Mouse (Mus musculus) hindbrain, postnatal 0 days (tissue): ENCODE results near the gene Ptpru. TPM values are rescaled to one million over a fixed set of nuclear protein-coding genes. Genes with fewer than 3 reads are reported as not detected.

Experiments
- ATAC-seq: fragments of 200-750 bp; cut with Nextera tagmentation; 2 replicates; pipeline ENCODE4 v1.8.0; 2017; ENCODE audit warnings: mild to moderate bottlenecking, moderate TSS enrichment, moderate library complexity
- DNase-seq: peaks from one replicate; pipeline ENCODE4 v3.0.0-alpha.2; 2015; ENCODE audit warnings: low spot score
- H3K27ac ChIP-seq: fragments of 300-500 bp; sonication (generic); 2 replicates; pipeline ENCODE4 v1.5.1; 2014; ENCODE audit warnings: mild to moderate bottlenecking
- H3K27me3 ChIP-seq: fragments of 300-500 bp; sonication (generic); 2 replicates; pipeline ENCODE4 v1.6.1; 2014; ENCODE audit warnings: low read length, mixed read lengths; ENCODE audit not compliant: insufficient read depth
- H3K36me3 ChIP-seq: fragments of 300-500 bp; sonication (generic); 2 replicates; pipeline ENCODE4 v1.6.1; 2014; ENCODE audit warnings: low read length, mixed read lengths; ENCODE audit not compliant: insufficient read depth
- H3K4me1 ChIP-seq: fragments of 300-500 bp; sonication (generic); 2 replicates; pipeline ENCODE4 v1.6.1; 2014; ENCODE audit warnings: antibody characterized with exemption, low read length, mixed read lengths; ENCODE audit not compliant: insufficient read depth
- H3K4me2 ChIP-seq: fragments of 300-500 bp; sonication (generic); 2 replicates; pipeline ENCODE4 v1.6.1; 2014; ENCODE audit warnings: low read depth, mild to moderate bottlenecking, low read length, moderate library complexity, mixed read lengths
- H3K4me3 ChIP-seq: fragments of 300-500 bp; sonication (generic); 2 replicates; pipeline ENCODE4 v1.5.1; 2014; ENCODE audit warnings: low read length
- H3K9ac ChIP-seq: fragments of 300-500 bp; sonication (generic); replicated peaks from 2 replicates; pipeline ENCODE4 v1.6.1; 2014; ENCODE audit warnings: mild to moderate bottlenecking, low read length, moderate library complexity, mixed read lengths
- H3K9me3 ChIP-seq: fragments of 300-500 bp; sonication (generic); 2 replicates; pipeline ENCODE4 v1.6.1; 2016; ENCODE audit warnings: low read length, mixed read lengths
- CTCF ChIP-seq: IDR thresholded peaks from 2 replicates; pipeline ENCODE4 v1.5.1; 2016; ENCODE audit warnings: antibody characterized with exemption, control low read depth, low read depth
- WGBS: fragments of 180-500 bp; shearing (Covaris S2); extraction: QIAGEN DNeasy Blood & Tissue Kit; methylation state at CpG from one replicate; pipeline ENCODE4 v1.1.7; 2014; 5-methylcytosine and 5-hydroxymethylcytosine counted together
- polyA plus RNA-seq: library from polyadenylated mRNA; unstranded; fragments of >200 nt; fragmentation: Nextera tagmentation; extraction: Ambion mirVana; gene quantifications from 2 replicates; pipeline ENCODE4 v1.2.1, GENCODE M21; 2015
- total RNA-seq: library from RNA; depleted of rRNA; stranded (reverse); fragments of >200 nt; gene quantifications from 2 replicates; pipeline ENCODE4 v1.2.3, GENCODE M21; 2014

Gene Ptpru
- total and polyA plus RNA-seq, 2 experiments from 2014 or later = 20.0 to 35.9 TPM

DNA sequence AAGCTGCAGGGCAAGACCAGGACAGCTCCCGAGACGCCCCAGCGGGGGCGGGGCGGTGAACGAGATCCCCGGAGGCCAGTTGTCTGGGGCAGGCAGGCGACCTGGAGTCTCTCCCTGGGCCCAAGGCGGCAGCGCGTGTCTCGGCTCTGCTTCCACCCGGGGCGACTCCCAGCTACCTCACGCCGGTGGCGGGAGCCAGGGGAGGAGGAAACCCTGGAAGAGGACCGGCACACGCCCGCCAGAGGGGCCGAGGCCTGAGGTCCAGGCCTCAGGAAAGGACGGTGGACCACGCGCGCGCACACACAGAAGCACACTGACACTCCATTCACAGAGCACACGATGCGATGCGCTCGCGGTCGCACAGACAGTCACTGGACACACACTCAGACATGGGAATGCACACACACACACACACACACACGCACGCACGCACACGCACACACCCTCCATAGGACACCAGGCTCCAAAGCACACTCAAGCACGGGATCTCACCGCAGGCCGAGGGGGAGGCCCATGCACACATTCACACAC is 1.7 kb downstream of the Ptpru start:
- Histone ChIP-seq H3K4me1 (no peaks in the 10 kb centered on the region), H3K4me2 (peak overlapping the region; percentile 99), H3K9me3 (no peaks in the 10 kb centered on the region), H3K4me3 (peak overlapping the region; percentile 59), H3K36me3 (no peaks in the 10 kb centered on the region), H3K27me3 (no peaks in the 10 kb centered on the region), H3K27ac (no peak overlapping the region), H3K9ac (peak overlapping the region; percentile 65)
- ATAC-seq (no peak), DNase-seq (peak; percentile 25)
- WGBS = 2% methylated on average over 39 of the region's 39 CpGs
- TF ChIP-seq CTCF = no peak

DNA sequence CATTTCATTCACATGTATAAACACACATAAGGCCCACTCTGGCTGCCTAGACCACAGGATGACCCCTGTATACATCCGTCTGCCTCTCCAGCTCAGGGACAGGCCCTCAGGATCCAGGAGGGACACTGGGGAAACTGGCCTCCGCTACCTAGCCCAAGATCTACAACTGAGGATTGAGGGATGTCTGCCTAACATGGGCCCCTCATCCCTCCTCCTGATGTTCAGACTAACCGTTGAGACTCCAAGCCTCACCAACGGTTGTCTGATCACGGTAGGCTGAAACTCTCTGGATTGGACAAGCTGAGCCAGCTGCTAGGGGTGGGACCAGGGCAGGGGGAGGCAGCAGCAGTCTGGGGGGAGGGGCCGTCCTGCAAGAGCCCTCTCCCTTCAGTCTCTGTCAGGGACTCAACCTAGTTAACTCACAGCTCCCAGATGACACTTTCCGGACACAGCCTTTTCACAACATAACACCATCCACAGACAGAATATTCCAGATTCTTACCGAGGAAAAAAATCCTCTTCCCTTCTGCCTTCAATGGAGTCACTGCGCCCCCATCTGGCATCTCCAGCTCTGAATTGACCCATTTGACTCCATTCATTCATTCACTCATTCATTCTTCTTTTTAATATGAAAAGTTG is 4.0 kb downstream of the Ptpru start:
- Histone ChIP-seq H3K36me3 (no peaks in the 10 kb centered on the region), H3K27ac (0 out of 2 replicates have a peak overlapping the region, but pooled peaks have one; percentile 2), H3K4me1 (0 out of 2 replicates have a peak, but pooled peaks cover 5% of the 10 kb centered on the region), H3K9ac (no peak overlapping the region), H3K4me2 (no peak overlapping the region), H3K9me3 (no peaks in the 10 kb centered on the region), H3K4me3 (no peak overlapping the region), H3K27me3 (no peaks in the 10 kb centered on the region)
- 30% methylated on average over 9 of the region's 9 CpGs for WGBS
- peak; percentile 82 for DNase-seq
- TF ChIP-seq CTCF = peak; percentile 77
- peak; percentile 28; the same call in 1 of the 2 replicates for ATAC-seq

DNA sequence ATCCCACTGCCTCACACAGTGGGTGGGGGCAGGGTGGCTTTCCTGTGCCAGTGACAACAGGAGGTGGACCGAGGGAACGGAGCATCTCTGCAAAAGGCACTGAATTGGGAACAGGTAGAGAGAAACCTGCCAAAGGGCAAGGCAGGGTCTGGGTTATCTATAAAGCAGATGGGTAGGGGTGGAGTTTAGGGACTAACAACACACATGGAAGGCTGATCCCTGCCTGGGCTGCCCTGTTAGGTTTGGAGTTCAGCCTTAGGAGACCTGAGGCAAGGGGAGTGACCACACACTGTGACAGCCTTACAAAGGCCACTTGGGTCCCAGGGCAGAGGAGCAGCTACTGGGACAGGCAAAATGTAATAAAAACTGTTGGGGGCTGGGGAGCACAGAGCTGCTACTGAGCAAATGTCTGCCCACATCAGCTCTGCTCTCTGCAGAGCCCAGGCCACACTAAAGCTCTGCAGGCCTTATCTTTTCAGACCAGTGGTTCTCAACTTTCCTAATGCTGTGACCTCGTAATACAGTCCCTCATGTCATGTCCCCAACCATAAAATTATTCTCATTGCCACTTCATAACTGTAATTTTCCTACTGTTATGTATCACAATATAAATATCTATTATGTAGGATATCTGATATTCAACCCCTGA is 5.2 kb downstream of the Ptpru start:
- 0 out of 2 replicates have a peak, but pooled peaks cover 5% of the 10 kb centered on the region for H3K4me1 ChIP-seq
- H3K9me3 ChIP-seq = no peaks in the 10 kb centered on the region
- no peak for TF ChIP-seq CTCF
- H3K9ac ChIP-seq = no peak overlapping the region
- no peaks in the 10 kb centered on the region for H3K27me3 ChIP-seq
- H3K4me3 ChIP-seq = no peak overlapping the region
- DNase-seq = no peak
- 79% methylated on average over 3 of the region's 3 CpGs for WGBS
- no peak overlapping the region for H3K4me2 ChIP-seq
- no peak for ATAC-seq
- H3K36me3 ChIP-seq = no peaks in the 10 kb centered on the region
- no peak overlapping the region for H3K27ac ChIP-seq

GRCm38 (mm10) chr4:131831546-131832045 is 6.5 kb downstream of the Ptpru start:
- H3K4me3 ChIP-seq = no peak overlapping the region
- H3K27me3 ChIP-seq = no peaks in the 10 kb centered on the region
- no peaks in the 10 kb centered on the region for H3K36me3 ChIP-seq
- no peak for DNase-seq
- ATAC-seq = no peak
- TF ChIP-seq CTCF = no peak
- no peak overlapping the region for H3K4me2 ChIP-seq
- no peak overlapping the region for H3K27ac ChIP-seq
- H3K9me3 ChIP-seq = no peaks in the 10 kb centered on the region
- H3K4me1 ChIP-seq = 0 out of 2 replicates have a peak, but pooled peaks cover 5% of the 10 kb centered on the region
- H3K9ac ChIP-seq = no peak overlapping the region
- WGBS = 81% methylated on average over 5 of the region's 5 CpGs

GRCm38 (mm10) chr4:131829123-131829522 is 9.0 kb downstream of the Ptpru start:
- no peak overlapping the region for H3K9ac ChIP-seq
- no peak overlapping the region for H3K4me2 ChIP-seq
- H3K4me3 ChIP-seq = no peak overlapping the region
- no peaks in the 10 kb centered on the region for H3K9me3 ChIP-seq
- H3K27ac ChIP-seq = no peak overlapping the region
- no peaks in the 10 kb centered on the region for H3K36me3 ChIP-seq
- 0 out of 2 replicates have a peak, but pooled peaks cover 5% of the 10 kb centered on the region for H3K4me1 ChIP-seq
- no peaks in the 10 kb centered on the region for H3K27me3 ChIP-seq
- WGBS = 78% methylated on average over 8 of the region's 8 CpGs
- DNase-seq (no peak), ATAC-seq (no peak)
- TF ChIP-seq CTCF = no peak

GRCm38 (mm10) chr4:131826905-131827304 is 11.2 kb downstream of the Ptpru start:
- no peak overlapping the region for H3K27ac ChIP-seq
- H3K4me2 ChIP-seq = no peak overlapping the region
- H3K9ac ChIP-seq = no peak overlapping the region
- H3K9me3 ChIP-seq = no peaks in the 10 kb centered on the region
- WGBS = 11% methylated on average over 6 of the region's 6 CpGs
- H3K27me3 ChIP-seq = no peaks in the 10 kb centered on the region
- DNase-seq = peak; percentile 46
- no peak for TF ChIP-seq CTCF
- H3K4me3 ChIP-seq = no peak overlapping the region
- H3K4me1 ChIP-seq = peaks cover 6% of the 10 kb centered on the region; the same call in 1 of the 2 replicates
- ATAC-seq = no peak; the same call in 1 of the 2 replicates
- no peaks in the 10 kb centered on the region for H3K36me3 ChIP-seq
